Mouse (Mus musculus) embryonic stem cell, embryonic (primary cell): ENCODE data around the gene Slc35b2.

ENCODE experiments used
- CTCF ChIA-PET, 4 experiments: fragments of 300-600 bp in 2 of 4; fragments of 350-600 bp in 2 of 4; sonication (Branson Sonifier 250); formaldehyde crosslinking; loops; one replicate each; lab custom pipeline; 2022; ENCODE audit warnings: inconsistent platforms in 2 of 4; lab: Charles Lee
- POLR2A ChIA-PET, 4 experiments: fragments of 300-600 bp in 2 of 4; fragments of 350-600 bp in 2 of 4; sonication (Branson Sonifier 250); formaldehyde crosslinking; loops; one replicate each; lab custom pipeline; 2022; ENCODE audit warnings: antibody characterized with exemption in 4 of 4, inconsistent platforms in 1 of 4; lab: Charles Lee

The Slc35b2 gene

DNA sequence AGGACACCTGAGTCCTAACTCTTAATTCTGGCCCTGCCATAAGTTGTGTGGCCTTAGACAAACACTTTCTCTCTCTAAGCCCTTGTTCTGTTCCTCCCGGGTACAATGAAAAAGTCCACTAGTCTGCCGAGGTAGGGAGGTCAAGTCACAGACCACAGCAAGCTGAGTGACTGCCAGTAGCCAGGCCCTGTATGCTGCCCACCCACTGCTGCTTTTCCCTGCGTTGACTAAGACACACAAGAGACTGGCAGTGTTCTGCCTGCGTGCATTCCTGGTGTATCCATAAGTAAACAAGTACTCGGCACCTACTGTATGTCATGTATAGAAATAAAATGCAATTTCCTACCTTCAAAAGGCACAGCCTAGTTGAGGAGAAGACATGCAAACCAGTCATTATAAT, 13.4 kb upstream of the Slc35b2 start:
- ChIA-PET CTCF (interaction anchor here in 3 of 4 experiments (0.6 to 3.8 kb wide), 29 partner anchors 12 to 521 kb away, joined by 3 to 41 read pairs (median 3); partner anchors contain the start of genes Cdc5l (in 1 of the 3) and Spats1 (in 1 of the 3)), POLR2A (interaction anchor here in 3 of 4 experiments (0.6 to 28.4 kb wide), 18 partner anchors 18 to 128 kb away, joined by 3 to 605 read pairs (median 6); partner anchors contain the start of genes Hsp90ab1 (in 3 of the 3), Spats1 (in 2 of the 3), Aars2 (in 1 of the 3) and Tcte1 (in 1 of the 3))

DNA sequence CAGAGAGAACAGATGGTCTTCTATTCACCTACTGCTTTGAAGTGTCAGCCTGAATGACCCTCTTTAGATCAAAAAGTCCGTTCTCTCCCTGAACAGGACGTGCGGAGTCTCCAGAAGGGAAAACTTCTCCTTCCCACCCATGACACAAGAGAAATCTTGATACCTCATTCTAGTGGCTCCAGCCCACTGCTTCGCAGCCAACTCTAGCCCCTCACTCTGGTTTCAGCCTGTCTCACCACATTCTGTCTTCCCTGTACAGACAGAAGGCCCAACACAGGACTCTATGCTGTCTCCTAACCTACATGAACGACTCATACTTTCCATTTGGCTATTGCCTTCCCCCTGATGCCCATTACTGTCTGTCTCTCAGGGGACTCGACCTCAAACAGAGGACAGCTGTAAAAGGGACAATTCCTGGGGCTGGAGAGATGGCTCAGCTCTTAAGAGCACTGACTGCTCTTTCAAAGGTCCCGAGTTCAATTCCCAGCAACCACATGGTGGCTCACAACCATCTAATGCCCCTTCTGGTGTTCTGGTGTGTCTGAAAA, 12.4 kb upstream of the Slc35b2 start:
- CTCF ChIA-PET, result interaction anchor here (0.6 to 3.8 kb wide), 14 partner anchors 8 to 300 kb away, joined by 3 to 41 read pairs (median 4); no protein-coding TSS in a partner anchor
- POLR2A ChIA-PET, result interaction anchor here (0.5 to 28.4 kb wide), 15 partner anchors 13 to 348 kb away, joined by 3 to 605 read pairs (median 4); partner anchors contain the start of genes Hsp90ab1 (in 2 of the 4), Spats1 (in 2 of the 4) and Tcte1 (in 1 of the 4)

DNA sequence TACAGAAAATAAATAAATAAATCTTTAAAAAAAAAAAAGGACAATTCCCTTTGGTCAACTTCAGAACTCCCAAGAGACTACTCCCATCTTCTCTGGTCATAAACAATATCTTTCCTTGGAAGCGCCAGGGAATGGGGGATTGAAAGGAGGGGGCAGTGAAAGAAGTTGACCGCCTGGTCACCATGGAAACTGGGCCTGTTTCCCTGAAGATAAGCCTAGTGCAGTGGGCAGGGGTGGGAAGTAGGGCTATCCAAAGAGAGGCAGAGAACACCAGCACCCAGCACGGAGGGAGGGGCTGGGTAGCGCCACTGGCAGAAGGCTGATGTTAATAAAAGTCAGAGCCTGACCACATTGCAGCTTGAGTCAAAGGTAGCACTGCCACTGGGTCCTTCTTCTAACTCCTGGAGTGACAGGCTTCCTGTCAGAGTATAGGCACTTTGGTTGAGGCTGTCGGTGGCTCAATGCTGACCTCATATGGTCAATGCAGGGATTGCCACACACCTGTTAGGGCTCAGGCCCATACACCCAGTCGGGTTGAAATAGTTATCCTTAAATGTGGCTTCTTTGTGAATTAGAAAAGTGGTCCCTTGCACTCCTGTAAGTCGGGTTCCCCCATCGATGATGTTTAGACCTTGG, 11.7 kb upstream of the Slc35b2 start:
- ChIA-PET POLR2A (interaction anchor here in 3 of 4 experiments (0.6 to 28.4 kb wide), 14 partner anchors 12 to 122 kb away, joined by 3 to 605 read pairs (median 4); partner anchors contain the start of genes Hsp90ab1 (in 2 of the 3), Spats1 (in 2 of the 3) and Tcte1 (in 1 of the 3)), CTCF (interaction anchor here (0.6 to 1.5 kb wide), 17 partner anchors 9 to 89 kb away, joined by 3 to 8 read pairs (median 3); partner anchors contain the start of gene Aars2 (in 1 of the 4))

DNA sequence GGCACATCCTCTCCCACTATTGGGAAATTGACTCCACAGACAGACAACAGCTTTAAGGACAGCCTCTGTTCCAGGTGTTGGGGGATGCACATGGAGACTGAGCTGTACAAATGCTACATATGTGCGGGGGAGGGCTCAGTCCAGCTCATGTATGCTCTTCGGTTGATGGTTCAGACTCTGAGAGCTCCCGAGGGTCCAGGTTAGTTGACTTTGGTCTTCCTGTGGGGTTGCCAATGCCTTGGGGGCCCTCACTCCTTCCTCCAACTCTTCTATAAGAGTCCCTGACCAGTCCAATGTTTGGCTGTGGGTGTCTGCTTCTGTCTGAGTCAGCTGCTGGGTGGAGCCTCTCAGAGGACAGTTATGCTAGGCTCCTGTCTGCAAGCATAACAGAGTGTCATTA, 10.6 kb upstream of the Slc35b2 start:
- POLR2A ChIA-PET, result interaction anchor here in 3 of 4 experiments (0.6 to 28.4 kb wide), 10 partner anchors 9 to 79 kb away, joined by 3 to 605 read pairs (median 7); partner anchors contain the start of genes Hsp90ab1 (in 2 of the 3) and Spats1 (in 2 of the 3)

DNA sequence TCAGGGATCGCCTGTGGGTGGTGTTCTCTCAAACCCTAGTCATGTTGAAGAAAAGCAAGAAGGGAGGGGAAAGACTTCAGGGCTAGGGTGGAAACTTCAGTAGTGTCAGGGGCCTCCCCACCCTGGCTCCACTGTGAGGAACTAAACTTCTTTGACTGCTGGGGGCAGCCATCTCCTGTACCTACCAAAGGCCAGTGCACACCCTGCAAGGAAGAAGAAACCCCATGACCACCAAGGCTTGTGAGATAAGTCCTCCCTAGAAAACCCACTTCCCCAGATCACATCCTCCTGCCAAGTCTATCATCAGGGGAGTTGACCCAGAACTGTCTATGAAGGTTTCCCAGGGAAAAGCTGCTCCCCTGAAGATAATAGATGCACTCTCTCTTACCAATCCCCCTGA, 9.3 kb upstream of the Slc35b2 start:
- POLR2A ChIA-PET, result interaction anchor here in 2 of 4 experiments (1.3 to 28.4 kb wide), 11 partner anchors 10 to 121 kb away, joined by 3 to 605 read pairs (median 9); partner anchors contain the start of genes Aars2 (in 1 of the 2), Cdc5l (in 1 of the 2), Hsp90ab1 (in 1 of the 2) and Slc35b2 (in 1 of the 2)
- CTCF ChIA-PET, result interaction anchor here in 2 of 4 experiments (0.5 to 2.3 kb wide), 6 partner anchors 10 to 76 kb away, joined by 3 to 7 read pairs (median 4); partner anchors contain the start of gene Slc35b2 (in 1 of the 2)

More for the DNA sequence above, 10.6 kb upstream of the Slc35b2 start:
- CTCF ChIA-PET, result interaction anchor here in 2 of 4 experiments (0.6 to 1.5 kb wide), 11 partner anchors 12 to 1879 kb away, joined by 3 to 8 read pairs (median 3); partner anchors contain the start of gene Aars2 (in 1 of the 2)

DNA sequence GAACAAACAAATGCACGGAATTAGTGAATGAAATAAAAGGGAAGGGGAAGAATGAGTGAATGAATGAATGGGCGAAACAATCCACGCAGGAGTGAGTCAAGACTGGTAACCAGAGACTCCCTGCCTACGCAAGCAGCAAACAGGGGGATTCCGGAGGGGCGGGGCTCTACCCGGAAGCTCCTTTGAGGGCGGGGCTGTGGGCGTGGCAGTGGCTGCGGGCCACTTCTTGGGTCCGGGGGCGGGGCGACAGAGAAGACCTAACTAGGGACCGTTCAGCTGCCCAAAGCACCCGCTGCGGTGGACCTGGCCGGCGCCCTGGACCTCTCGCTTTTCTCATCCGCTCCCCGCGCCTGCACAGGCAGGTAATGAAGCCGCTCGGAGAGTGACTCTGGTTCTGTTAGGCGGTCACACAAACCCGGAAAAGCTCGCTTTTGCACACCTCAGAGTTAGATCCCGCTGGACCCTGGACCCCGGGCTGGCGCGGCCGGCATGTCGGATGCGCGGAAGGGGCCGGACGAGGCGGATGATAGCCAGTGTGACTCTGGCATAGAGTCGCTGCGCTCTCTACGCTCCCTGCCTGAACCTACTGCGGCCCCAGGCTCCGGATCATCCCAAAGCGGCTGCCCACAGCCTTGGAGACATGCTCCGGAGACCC, 8.1 kb upstream of the Slc35b2 start, which contains the start of gene Nfkbie:
Gene Nfkbie, plus strand, starts transcription at position 252 of the 655 bp plus-strand sequence.
- ChIA-PET CTCF (interaction anchor here (0.5 to 2.3 kb wide), 27 partner anchors 8 to 1819 kb away, joined by 3 to 7 read pairs (median 4); partner anchors contain the start of genes Slc35b2 (in 4 of the 4), Aars2 (in 1 of the 4), Hsp90ab1 (in 1 of the 4) and Tcte1 (in 1 of the 4)), POLR2A (interaction anchor here (0.6 to 28.4 kb wide), 35 partner anchors 8 to 151 kb away, joined by 3 to 605 read pairs (median 5); partner anchors contain the start of genes Hsp90ab1 (in 3 of the 4), Aars2 (in 2 of the 4), Slc35b2 (in 2 of the 4) and Cdc5l (in 1 of the 4))

DNA sequence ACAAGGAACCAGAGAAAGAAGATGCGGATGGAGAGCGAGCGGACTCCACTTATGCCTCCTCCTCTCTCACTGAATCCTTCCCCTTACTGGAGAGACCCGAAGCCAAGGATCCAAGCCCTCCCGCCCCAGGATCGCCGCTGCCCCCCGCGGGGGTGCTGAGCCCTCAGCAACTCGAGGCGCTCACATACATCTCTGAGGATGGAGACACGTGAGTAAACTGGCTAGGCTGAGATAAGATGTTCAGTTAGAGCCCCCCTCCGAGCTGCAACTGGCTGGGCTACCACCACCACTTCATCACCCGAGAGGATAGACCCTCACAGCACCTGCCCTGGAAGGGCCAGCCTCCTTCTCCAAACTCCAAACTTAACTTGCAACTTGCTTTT, 7.6 kb upstream of the Slc35b2 start:
- CTCF ChIA-PET, result interaction anchor here (0.5 to 2.3 kb wide), 22 partner anchors 8 to 117 kb away, joined by 3 to 7 read pairs (median 4); partner anchors contain the start of genes Slc35b2 (in 3 of the 4) and Aars2 (in 1 of the 4)
- POLR2A ChIA-PET, result interaction anchor here (0.7 to 28.4 kb wide), 40 partner anchors 8 to 151 kb away, joined by 3 to 605 read pairs (median 5); partner anchors contain the start of genes Hsp90ab1 (in 3 of the 4), Aars2 (in 2 of the 4), Cdc5l (in 2 of the 4) and Slc35b2 (in 2 of the 4)

DNA sequence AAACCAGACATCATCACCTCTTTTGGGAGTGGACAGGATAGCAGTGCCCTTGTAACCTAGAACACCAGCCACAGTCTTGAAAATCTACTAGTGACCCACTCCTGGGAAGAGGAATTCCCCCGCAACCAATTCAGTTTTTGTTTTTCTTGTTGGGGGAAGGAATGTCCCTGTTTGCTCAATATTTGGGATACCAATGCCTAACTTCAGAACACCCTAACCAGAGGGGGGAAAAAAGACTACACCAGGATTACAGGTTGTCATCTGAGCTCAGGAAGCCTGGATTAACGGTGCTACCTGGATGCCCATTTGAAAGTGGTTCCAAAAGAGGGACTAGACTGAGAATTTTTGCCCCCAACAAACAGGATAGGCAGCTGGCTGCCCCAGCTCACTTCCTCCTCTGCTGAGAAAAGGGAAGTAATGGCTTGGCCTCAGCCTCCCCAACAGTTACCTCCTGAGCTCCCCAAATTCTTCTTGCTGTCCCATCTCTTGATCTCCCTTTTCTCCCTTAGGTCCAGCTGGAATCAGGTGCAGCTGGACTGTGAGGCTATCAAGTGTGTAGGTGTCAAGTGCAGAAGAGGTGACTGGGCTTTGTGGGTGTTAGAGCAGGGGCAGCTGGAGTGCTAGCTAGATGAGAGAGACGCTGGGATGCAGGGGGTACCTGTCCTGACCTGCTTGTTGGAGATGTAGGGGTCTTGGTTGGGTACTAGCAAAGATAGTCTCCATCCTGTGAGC, 7.0 kb upstream of the Slc35b2 start:
- ChIA-PET CTCF (interaction anchor here (0.8 to 2.3 kb wide), 8 partner anchors 8 to 106 kb away, joined by 3 to 7 read pairs (median 3); no protein-coding TSS in a partner anchor), POLR2A (interaction anchor here (0.7 to 28.4 kb wide), 27 partner anchors 10 to 124 kb away, joined by 3 to 605 read pairs (median 4); partner anchors contain the start of genes Hsp90ab1 (in 3 of the 4), Cdc5l (in 2 of the 4), Aars2 (in 1 of the 4) and Spats1 (in 1 of the 4))

DNA sequence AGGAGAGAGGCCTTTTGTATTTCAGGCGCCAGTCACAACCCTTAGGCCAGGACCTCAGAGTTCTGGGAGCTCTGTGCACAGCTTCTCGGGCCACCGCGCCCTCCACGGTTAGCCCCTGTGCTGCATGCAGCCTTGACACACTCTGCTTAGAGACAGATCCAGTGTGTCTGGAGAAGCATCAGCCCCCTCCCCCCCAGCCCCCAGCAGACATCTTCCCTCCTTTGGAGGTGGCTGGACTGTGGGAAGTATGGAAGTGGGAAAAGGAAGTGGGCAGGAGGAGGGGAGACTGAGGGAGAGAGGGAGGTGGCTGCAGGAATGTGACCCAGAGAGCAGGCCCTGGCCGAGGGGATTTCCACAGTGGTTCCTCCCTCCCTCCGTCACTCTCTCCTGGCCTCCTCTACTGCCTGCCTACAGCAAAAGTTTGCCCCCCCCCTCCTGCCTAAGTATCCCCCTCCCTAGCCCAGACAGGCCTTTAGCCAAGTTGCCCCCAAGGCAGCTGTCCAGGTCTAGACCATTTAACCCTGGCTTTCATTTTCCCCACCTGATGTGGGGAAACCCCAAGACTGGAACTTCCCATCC, 6.3 kb upstream of the Slc35b2 start:
- ChIA-PET POLR2A (interaction anchor here (0.6 to 28.4 kb wide), 27 partner anchors 9 to 596 kb away, joined by 3 to 605 read pairs (median 4); partner anchors contain the start of genes Hsp90ab1 (in 3 of the 4), Cdc5l (in 2 of the 4), Aars2 (in 1 of the 4) and Mad2l1bp (in 1 of the 4)), CTCF (interaction anchor here (0.5 to 1.6 kb wide), 13 partner anchors 9 to 1148 kb away, joined by 3 to 12 read pairs (median 4); no protein-coding TSS in a partner anchor)

DNA sequence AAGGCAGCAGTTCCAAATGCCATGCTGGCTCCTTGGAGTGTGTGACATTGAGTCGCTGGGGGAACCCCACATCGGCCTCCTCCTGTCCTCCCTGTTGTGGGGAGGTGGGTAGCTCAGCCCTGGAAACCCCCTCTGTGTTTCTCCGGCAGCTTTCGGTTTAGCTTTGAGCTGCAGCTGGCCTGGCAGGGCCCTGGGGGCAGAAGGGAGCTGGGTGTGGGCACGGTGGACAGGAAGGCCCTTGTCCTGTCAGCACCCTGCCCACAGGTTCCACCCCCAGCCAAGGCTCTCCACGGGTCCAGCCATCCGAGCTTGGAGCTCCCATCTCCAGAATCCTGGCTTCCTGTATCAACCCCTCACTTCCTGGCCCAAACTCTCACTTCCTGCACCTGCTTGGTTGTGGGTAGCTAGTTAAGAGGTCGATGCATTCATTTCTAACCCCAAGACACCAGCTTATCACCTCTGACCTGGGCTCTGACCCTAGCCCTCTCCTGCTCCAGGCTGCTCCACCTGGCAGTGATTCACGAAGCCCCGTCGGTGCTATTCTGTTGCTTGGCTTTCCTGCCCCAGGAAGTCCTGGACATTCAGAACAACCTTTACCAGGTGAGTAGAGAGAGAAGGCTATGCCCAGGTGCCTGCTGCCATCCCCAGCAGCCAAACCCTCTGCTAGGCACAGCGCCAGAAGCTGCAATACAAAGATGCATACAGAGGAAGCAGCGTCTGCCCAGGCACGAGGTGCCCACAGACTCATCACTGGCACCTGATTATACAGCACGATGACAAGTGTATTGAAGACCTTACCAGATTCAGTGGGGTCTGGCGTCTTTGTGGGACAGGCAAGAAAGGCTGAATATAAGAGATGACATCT, 5.4 kb upstream of the Slc35b2 start:
- ChIA-PET POLR2A (interaction anchor here (0.6 to 28.4 kb wide), 19 partner anchors 8 to 595 kb away, joined by 3 to 605 read pairs (median 4); partner anchors contain the start of genes Hsp90ab1 (in 4 of the 4), Cdc5l (in 2 of the 4), Mad2l1bp (in 1 of the 4) and Spats1 (in 1 of the 4)), CTCF (interaction anchor here (0.5 to 1.6 kb wide), 11 partner anchors 9 to 1147 kb away, joined by 3 to 12 read pairs (median 4); no protein-coding TSS in a partner anchor)

DNA sequence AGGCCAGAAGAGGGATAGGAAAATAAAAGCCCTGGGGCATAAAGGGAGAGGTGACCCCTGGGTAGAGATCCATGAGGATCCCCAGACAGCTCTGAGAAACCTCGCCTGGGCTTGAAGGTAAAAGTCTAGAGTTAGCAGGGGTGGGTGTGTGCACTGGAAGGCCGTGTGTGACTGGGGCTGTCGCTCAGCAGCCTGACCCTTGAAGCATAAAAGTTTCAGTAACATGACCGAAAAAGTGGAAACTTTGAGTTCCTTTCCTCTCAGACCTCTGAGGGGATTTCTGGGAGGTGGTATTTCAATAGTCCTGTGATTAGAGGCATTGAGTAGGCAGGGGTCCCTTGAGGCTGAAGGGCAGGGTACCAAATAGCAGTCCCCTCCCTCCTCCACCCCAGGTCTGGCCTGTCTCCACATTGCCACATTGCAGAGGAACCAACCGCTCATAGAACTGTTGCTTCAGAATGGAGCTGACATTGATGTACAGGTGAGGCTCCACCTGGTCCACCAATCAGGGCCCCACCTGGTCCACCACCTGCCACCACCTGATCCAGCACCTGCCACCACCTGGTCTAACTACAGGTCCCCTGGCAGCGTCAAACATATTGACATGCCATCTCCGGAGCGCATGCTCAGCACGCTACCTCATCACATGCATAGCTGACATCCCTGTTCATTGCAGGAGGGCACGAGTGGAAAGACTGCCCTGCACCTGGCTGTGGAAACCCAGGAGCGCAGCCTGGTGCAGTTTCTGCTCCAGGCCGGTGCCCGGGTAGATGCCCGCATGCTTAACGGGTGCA, 3.7 kb upstream of the Slc35b2 start:
- ChIA-PET CTCF (interaction anchor here in 2 of 4 experiments (0.6 to 1.1 kb wide), 4 partner anchors 44 to 176 kb away, joined by 3 to 5 read pairs (median 4); no protein-coding TSS in a partner anchor), POLR2A (interaction anchor here (0.6 to 28.4 kb wide), 8 partner anchors 10 to 1866 kb away, joined by 3 to 605 read pairs (median 6); partner anchors contain the start of gene Hsp90ab1 (in 4 of the 4))

DNA sequence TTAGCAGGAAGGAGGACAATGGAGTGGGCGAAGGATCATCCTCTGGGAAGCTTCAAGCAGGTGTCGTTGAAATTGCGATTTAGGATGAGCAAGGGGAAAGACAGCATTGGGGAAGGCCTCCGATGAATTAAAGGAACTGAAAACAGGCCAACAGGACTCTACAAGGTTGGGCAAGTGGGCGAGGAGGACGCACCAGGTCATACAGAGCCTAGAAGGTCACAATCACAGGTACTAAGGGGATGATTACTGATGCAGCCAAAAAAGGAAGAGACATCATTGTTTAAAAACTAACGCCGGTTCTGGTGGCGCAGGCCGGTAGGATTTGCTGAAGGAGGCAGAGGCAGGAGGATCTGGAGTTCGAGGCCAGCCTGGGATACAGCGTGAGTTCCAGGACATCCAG, 458 bp upstream of the Slc35b2 start:
- ChIA-PET CTCF (interaction anchor here (0.5 to 3.5 kb wide), 40 partner anchors 8 to 856 kb away, joined by 3 to 21 read pairs (median 5); partner anchors contain the start of genes Nfkbie (in 4 of the 4), Aars2 (in 2 of the 4), Spats1 (in 2 of the 4) and Hsp90ab1 (in 1 of the 4)), POLR2A (interaction anchor here (0.6 to 28.4 kb wide), 41 partner anchors 8 to 990 kb away, joined by 3 to 605 read pairs (median 4); partner anchors contain the start of genes Hsp90ab1 (in 4 of the 4), Aars2 (in 2 of the 4), Nfkbie (in 2 of the 4) and Cdc5l (in 1 of the 4))

DNA sequence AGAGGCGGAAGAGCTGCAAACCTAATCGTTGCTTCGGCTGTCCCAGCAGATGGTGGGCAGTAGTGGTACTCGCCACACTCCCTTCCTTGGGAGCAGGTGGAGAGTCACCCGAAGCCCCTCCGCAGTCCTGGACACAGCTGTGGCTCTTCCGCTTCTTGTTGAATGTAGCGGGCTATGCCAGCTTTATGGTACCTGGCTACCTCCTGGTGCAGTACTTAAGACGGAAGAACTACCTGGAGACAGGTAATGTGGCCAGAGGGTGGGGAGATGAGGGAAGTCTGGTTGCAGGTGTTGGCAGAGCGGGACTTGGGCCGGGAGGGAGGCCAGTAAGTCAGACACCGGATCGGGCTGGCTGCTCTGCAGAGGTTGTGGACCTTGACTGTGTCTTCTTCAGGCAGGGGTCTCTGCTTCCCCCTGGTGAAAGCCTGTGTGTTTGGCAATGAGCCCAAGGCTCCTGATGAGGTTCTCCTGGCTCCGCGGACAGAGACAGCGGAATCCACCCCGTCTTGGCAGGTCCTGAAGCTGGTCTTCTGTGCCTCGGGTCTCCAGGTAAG, 934 bp downstream of the Slc35b2 start:
- CTCF ChIA-PET, result interaction anchor here (0.5 to 3.5 kb wide), 21 partner anchors 9 to 158 kb away, joined by 3 to 21 read pairs (median 6); partner anchors contain the start of genes Nfkbie (in 2 of the 4), Spats1 (in 2 of the 4) and Hsp90ab1 (in 1 of the 4)
- POLR2A ChIA-PET, result interaction anchor here (0.6 to 28.4 kb wide), 44 partner anchors 8 to 131 kb away, joined by 3 to 605 read pairs (median 5); partner anchors contain the start of genes Hsp90ab1 (in 4 of the 4), Aars2 (in 3 of the 4), Mymx (in 2 of the 4) and Nfkbie (in 2 of the 4)
